Mouse (Mus musculus): Measurements from ENCODE around the gene Galc. TPM values are rescaled to one million over a fixed set of nuclear protein-coding genes. Genes with fewer than 3 reads are reported as not detected.

The Galc gene
- 10 to 100 TPM; 23.7 to 24.9 TPM for total RNA-seq (2021)

GRCm38 (mm10) chr12:98258845-98259517, at the start of gene Galc:
TSS of gene Galc (minus strand) at chr12:98259459.
- DNase-seq, result peak; percentile 87

- no peak for DNase-seq
These were observed 48.1 kb upstream of the Galc start for GRCm38 (mm10) chr12:98307179-98307915.

- no peak for DNase-seq
These were observed 43.8 kb upstream of the Galc start for GRCm38 (mm10) chr12:98303013-98303412.

GRCm38 (mm10) chr12:98301980-98302379, 42.7 kb upstream of the Galc start:
- no peak for DNase-seq

GRCm38 (mm10) chr12:98294241-98294640, 35.0 kb upstream of the Galc start:
- DNase-seq, result no peak

- DNase-seq, result no peak
These were observed 33.0 kb upstream of the Galc start for GRCm38 (mm10) chr12:98292278-98292677.

- DNase-seq, result no peak
These were observed 31.2 kb upstream of the Galc start for GRCm38 (mm10) chr12:98290475-98290874.

- DNase-seq, result no peak
These were observed 25.2 kb upstream of the Galc start for GRCm38 (mm10) chr12:98284477-98284876.

GRCm38 (mm10) chr12:98283487-98283860, 24.2 kb upstream of the Galc start:
- DNase-seq, result no peak

GRCm38 (mm10) chr12:98282776-98283486, 23.7 kb upstream of the Galc start:
- DNase-seq, result no peak

GRCm38 (mm10) chr12:98280996-98281395, 21.7 kb upstream of the Galc start:
- DNase-seq, result no peak

GRCm38 (mm10) chr12:98280530-98280929, 21.3 kb upstream of the Galc start:
- DNase-seq, result peak; percentile 42 to 63

GRCm38 (mm10) chr12:98272433-98272832, 13.2 kb upstream of the Galc start:
- DNase-seq, result no peak

GRCm38 (mm10) chr12:98270810-98271566, 11.7 kb upstream of the Galc start:
- DNase-seq, result no peak

- no peak for DNase-seq
These were observed 10.8 kb upstream of the Galc start for GRCm38 (mm10) chr12:98269791-98270745.

GRCm38 (mm10) chr12:98268441-98269369, 9.4 kb upstream of the Galc start, which contains the start of gene Gpr65:
TSS of gene Gpr65 (plus strand) at chr12:98268635.
- no peak for DNase-seq

GRCm38 (mm10) chr12:98265697-98266096, 6.4 kb upstream of the Galc start:
- no peak for DNase-seq

- DNase-seq, result no peak
These were observed 226 bp upstream of the Galc start for GRCm38 (mm10) chr12:98259518-98259852.

GRCm38 (mm10) chr12:98258371-98258844, 851 bp downstream of the Galc start:
- no peak for DNase-seq

GRCm38 (mm10) chr12:98255373-98255995, 3.8 kb downstream of the Galc start:
- no peak for DNase-seq
